Mouse (Mus musculus) lung, postnatal 25 days (tissue): ENCODE data around the gene Mybphl.

ENCODE experiments used
- DNase-seq: peaks from one replicate; pipeline ENCODE4 v3.0.0; 2022; ENCODE audit warnings: low spot score

Gene Mybphl

DNA sequence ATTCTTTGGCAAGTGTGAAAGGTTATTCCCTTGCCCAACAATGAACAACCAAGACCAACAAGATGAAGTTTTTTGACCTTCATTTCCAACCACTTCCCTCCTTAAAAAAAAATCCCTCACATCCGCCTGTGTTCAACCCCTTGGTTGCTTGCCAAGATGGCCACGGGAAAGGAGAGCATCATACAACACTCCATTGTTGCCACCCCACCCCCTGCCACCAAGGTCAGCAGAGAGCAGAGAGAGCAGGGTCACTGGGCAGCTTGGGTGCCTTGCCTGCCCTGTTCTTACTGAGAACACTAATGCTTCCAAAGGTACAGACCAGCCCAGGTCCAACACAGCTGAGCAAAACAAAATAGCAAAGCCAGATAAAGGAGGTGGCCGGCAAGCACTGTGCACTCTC is 7.6 kb downstream of the Mybphl start:
- DNase-seq, result peak; percentile 10

- DNase-seq, result peak; percentile 37
Observed at GRCm38 (mm10) chr3:108372691-108373090, 8.0 kb downstream of the Mybphl start.

GRCm38 (mm10) chr3:108378875-108379663 is 14.4 kb downstream of the Mybphl start:
- DNase-seq, result no peak

- no peak for DNase-seq
Observed at GRCm38 (mm10) chr3:108380695-108381094, 16.0 kb downstream of the Mybphl start.

- no peak for DNase-seq
Observed at GRCm38 (mm10) chr3:108381945-108382875, 17.5 kb downstream of the Mybphl start.

DNA sequence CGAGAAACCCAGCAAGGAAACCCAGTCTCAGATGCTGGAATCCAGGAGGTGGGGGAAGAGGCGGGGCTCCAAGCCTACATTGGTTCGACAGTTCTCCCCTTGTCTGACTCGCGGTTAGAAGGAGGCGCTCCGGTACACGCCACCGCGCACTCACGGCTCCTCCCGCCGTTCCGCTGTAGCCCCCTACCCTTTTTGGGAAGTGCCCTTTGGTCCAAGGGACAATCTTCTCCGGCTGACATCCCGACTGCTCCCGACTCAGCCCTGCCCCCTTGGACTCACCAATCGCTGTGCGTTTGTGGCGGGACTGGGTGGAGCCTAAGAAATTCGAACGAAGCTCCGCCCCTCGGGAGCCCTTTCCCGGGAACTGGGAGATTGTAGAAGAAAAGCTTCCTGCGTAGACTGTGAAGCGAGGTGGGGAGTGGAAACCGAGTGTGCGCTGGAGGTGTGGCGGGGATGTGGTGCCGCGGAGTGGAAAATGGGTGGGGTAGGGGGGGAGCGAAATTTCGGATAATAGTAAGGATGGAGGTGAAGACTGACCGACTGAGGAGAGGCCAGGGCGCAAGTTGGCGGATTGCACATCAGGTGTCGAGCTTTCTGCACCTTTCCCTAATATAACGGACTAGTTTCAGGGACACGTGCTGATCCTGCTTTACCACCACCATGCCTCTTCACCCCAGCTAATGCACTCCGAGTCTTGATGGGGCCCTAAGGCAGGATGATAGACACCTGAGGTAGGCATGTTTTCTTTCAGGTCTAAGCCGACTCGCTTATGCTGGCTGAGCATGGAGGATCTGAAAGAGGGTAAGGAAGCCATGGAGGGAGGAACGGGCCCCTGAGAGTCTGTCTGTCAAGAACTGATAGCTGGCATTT is 19.0 kb downstream of the Mybphl start, which contains the start of gene Psrc1:
TSS of gene Psrc1 (plus strand) at position 355 of the 870 bp plus-strand sequence.
- DNase-seq, result peak; percentile 91

- no peak for DNase-seq
Observed at GRCm38 (mm10) chr3:108384425-108384824, 19.7 kb downstream of the Mybphl start.

- DNase-seq, result no peak
Observed at GRCm38 (mm10) chr3:108386186-108386585, 21.5 kb downstream of the Mybphl start.

DNA sequence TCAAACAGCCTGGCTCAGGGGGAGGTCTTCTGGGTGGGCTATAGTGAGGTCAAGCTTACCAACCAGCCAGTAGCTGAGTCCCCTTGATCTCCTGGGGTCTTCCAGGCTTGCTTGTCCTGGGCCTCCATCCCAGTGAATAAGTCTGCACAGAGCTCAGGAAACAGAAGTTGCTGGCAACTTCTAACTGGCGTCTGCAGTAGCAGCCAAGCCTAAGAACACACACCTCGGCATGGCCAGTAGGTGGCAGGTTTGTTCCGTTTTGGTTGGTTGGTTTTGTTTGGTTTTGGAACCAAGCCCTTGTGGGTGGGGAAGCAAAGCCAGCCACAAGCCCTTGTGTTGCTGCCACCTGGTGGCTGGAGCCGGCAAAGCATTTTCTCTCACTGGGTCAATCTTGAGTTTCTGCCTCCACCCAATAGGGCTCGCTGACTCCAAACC is 24.4 kb downstream of the Mybphl start:
- DNase-seq, result peak; percentile 96

- no peak for DNase-seq
Observed at GRCm38 (mm10) chr3:108392299-108392698, 27.6 kb downstream of the Mybphl start.

DNA sequence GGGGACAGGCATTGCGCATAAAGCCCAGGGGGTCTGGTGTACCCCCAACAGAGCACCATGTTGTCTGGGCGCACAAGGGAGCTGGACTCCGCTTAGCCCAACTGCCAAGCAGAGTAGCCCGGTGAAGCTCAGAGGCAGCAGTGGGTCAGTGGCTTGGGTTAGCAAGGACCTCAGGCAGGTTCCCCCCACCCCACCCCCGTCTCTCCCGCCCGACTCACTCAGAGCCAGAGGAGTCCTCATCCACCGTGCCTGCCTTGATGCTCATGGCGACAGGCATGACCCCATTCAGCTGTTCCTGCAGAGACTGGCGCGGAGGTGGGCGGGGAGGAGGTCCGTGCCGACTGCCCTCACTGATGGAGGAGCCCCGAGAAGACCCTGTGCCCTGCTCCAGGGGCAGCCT is 28.1 kb downstream of the Mybphl start:
- DNase-seq, result no peak

GRCm38 (mm10) chr3:108398281-108398680 is 33.6 kb downstream of the Mybphl start:
- DNase-seq, result no peak

DNA sequence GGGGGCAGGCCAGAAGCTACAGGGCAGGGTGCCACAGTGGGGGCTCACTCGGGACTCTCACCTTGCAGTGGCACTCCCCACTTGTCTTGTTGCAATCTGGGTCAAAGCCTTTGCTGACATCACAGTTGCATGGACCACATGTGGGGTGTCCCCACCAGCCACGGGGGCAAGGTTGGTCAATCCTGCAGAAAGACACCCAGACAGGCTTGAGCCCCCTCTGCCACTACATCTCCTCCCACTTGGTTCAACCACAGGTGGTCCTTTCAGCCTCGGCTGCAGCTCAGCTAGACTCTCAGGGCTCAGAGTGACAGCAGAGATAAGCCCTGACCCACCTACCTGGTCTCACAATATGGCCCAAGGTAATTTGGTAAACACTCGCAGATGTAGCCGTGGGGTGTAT is 35.7 kb downstream of the Mybphl start:
- no peak for DNase-seq

DNA sequence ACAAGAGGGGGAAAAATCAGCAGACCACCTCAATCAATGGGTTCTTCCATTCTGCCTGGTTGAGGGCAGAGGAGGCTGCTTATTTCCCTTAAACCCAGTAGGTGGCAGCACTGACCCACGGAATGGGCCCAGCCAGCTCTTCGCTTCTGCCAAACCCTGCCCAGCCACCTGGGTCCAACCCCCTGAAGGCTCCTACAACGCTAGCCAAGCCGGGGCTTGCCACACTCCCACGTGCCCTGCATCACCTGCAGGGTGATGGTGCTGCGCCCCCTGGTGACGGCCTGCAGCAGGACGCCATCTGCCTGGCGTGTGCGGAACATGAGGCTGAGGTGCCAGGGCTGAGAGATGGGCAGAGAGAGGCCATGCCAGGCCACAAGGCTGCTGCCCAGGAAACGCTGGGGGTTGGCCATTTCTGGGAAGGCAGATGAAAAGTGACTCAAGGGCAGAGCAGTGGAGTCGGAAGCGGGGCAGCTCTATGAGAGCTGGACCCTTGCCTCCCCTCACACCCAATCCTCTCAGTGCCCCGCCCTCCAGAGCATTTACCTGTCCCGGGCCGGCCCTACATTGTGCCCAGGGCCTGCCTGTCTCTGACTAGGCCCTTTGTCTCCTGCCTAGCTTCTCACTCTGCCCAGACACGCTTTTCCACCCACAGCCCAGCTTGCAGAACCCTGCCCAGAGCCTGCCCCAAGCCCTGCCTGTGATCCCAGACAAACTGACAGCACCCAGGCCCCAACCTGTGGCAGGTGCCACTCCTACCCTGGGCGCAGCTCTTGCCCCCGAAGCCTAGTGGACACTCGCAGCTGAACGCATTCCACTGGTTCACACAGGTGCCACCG is 37.2 kb downstream of the Mybphl start:
- DNase-seq, result peak; percentile 94

DNA sequence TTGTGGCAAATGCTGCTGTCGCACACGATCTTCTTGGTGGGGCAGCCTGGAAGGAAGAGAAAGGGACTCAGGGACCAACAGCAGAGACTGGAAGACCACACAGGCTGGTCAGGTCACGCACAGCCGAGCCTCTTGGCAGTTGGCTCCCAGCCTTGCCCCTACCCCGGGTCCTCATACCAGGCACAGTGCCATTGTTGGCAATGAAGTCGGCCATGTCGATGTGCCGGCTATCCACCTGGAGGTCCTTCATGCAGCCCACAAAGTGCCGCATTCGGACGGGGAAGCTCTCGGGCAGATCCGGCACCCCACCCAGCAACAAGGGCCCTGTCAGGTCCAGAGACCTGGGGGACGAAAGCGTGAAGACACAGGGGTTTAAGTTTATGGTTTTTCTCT is 37.8 kb downstream of the Mybphl start:
- no peak for DNase-seq

GRCm38 (mm10) chr3:108405536-108406305 is 41.0 kb downstream of the Mybphl start:
- DNase-seq, result no peak

DNA sequence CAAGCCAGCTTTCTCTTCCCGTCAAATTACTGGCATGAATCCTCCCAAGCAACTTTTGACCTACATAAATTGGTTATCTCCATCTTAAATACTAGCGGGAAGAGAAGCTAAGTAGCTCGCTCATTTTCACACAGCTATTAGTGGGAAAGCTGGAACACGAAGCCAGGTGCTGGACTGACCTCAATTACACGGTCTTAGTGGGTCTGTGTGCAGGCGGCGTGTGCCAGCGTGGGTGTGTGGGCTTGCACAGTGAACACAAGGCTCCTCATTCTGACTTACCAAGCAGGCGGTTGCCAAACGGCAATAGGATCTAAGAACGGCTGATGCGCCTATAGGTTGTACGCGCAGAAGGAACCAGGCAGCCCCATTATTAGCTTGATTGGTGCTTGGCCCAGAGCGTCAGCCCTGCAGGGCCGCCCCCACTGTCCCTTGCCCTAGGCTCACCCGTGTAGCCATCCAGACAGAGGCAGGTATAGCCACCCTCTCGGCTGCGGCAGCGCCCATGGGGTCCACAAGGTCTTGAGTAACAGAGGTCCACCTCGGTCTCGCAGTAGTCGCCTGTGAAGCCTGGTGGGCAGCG is 41.7 kb downstream of the Mybphl start:
- no peak for DNase-seq

DNA sequence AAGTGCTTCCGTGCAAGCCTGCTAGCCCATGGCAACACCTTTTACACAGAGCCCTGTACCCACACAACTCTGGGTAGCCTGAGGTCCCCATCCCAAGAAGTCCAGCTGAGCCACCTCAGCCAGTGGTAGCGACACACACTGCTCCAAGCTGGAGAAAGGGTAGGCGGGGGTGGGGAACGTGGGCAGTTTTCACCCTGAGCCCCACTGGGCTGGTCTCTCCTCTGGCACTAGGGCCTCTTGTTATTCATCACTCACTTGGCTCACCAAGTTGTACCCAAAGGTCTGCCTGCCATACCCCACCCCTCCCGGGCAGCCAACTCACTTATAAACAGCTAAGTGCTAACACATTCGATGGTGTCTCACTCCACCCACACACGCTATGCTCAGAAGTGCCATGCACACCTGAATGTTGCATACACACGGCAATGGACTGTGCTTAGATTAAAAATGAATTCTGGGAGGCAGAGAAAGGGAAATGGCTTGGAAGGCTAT is 43.9 kb downstream of the Mybphl start:
- DNase-seq, result no peak

GRCm38 (mm10) chr3:108409656-108410358 is 45.1 kb downstream of the Mybphl start:
- DNase-seq, result no peak
